Mouse (Mus musculus): ENCODE results near the gene Afmid. TPM values are rescaled to one million over a fixed set of nuclear protein-coding genes. Genes with fewer than 3 reads are reported as not detected.

The Afmid gene
- total RNA-seq (2012; rRNA removed): 3.3 and 3.5 TPM in 2 replicates
- 1 to 10 TPM in 1 of 2 experiments, not detected in 1; 3.8 TPM for polyA plus RNA-seq (2012; ENCODE audit: insufficient read depth in 1 of 2, insufficient read length in 2 of 2, low read depth in 1 of 2, low replicate concordance in 2 of 2, missing spikeins in 1 of 2)

DNA sequence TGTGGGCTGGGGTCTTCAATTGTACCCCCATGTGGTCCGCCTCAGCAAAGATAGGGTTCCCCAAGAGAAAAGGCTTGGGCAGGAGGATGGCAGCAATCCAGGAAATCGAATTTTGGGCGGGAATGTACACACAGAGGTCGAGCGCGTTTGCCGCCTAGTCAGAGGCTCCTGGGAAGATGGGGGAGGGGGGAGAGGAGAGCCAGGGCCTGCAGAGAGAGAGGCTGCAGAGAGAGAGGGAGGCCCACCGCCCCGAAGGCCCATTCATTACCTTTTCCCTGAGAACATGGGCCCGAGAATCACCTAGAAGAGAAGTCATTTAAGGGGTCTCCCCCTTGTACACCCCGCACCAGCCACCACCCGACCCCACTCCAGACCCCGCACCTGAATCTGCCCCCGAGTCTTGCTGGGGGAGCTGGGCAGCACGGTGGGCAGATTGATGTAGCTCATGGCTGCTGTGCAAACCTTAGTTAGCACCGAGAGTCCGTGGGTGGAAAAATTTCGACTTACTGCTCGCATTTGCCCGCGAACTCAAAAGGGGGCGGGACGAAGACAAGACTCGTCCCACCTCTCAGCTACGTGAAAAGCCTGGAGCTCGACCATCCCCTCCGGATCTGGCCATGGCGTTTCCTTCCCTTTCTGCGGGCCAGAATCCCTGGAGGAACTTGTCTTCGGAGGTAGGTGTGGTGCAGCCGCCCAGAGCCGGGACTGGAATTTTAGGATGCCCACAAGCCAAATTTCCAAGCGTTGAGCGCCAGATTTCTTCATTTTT is at the start of gene Afmid, which contains the start of gene Tk1:
Gene Afmid, plus strand, starts transcription at position 592 of the 769 bp plus-strand sequence.
Gene Tk1, minus strand, starts transcription at position 760 of the 769 bp plus-strand sequence.
- Histone ChIP-seq H3K4me1 (ENCODE audit: control insufficient read depth in 1 of 2, insufficient read depth in 2 of 2, low read length in 2 of 2) (peaks cover 23 to 53% of the 10 kb centered on the region in 2 experiments), H3K9ac (ENCODE audit: control insufficient read depth, low read depth, low read length, poor library complexity, severe bottlenecking) (peak within 1 kb of the TSS; percentile 95), H3K4me3 (ENCODE audit: control insufficient read depth in 1 of 2, insufficient read depth in 1 of 2, low read depth in 2 of 2, low read length in 2 of 2) (peak within 1 kb of the TSS; percentile 49 to 80), H3K79me2 (ENCODE audit: control insufficient read depth, insufficient read depth, low read length, poor library complexity) (peaks cover 24% of the 10 kb centered on the region), H3K36me3 (ENCODE audit: control insufficient read depth in 1 of 2, insufficient read depth in 2 of 2, low read length in 2 of 2) (peaks cover 2 to 36% of the 10 kb centered on the region in 2 experiments; a peak in 3 of 4 replicates), H3K27me3 (ENCODE audit: control insufficient read depth in 1 of 2, insufficient read depth in 2 of 2, low read length in 2 of 2) (no peaks in the 10 kb centered on the region), H3K27ac (ENCODE audit: control insufficient read depth, low read depth, low read length) (peak within 1 kb of the TSS; percentile 92), H3K9me3 (replicated peaks; ENCODE audit: insufficient read depth, low read length) (no peaks in the 10 kb centered on the region)
- peak; percentile 97 for DNase-seq (ENCODE audit: low read depth, low spot score)
- no peak; the same call in 1 of the 2 replicates for TF ChIP-seq ZMIZ1 (IDR thresholded peaks at IDR 0.05; ENCODE audit: low read depth, low read length)
- peak; percentile 82; the same call in 1 of the 2 replicates for TF ChIP-seq POLR2AphosphoS2 (IDR thresholded peaks at IDR 0.05; ENCODE audit: low read length)
- TF ChIP-seq ZKSCAN1 (IDR thresholded peaks at IDR 0.05; ENCODE audit: low read depth, low read length): no peak
- no peak for TF ChIP-seq GATA1 (IDR thresholded peaks at IDR 0.05; ENCODE audit: low read depth, low read length)
- TF ChIP-seq BHLHE40 (IDR thresholded peaks at IDR 0.05; ENCODE audit: borderline replicate concordance, low read depth, low read length): no peak
- TF ChIP-seq POLR2A (IDR thresholded peaks at IDR 0.05; ENCODE audit: control insufficient read depth in 1 of 2, insufficient read depth in 1 of 2, low read depth in 1 of 2, low read length in 2 of 2, poor library complexity in 1 of 2): peak; percentile 54 to 92
- TF ChIP-seq CTCF (IDR thresholded peaks at IDR 0.05 in 2 of 3, conservative IDR thresholded peaks at IDR 0.05 in 1 of 3; ENCODE audit: control insufficient read depth in 1 of 3, insufficient read depth in 1 of 3, low read depth in 2 of 3, low read length in 3 of 3, poor library complexity in 1 of 3, severe bottlenecking in 1 of 3): no peak
- TF ChIP-seq MYB (IDR thresholded peaks at IDR 0.05; ENCODE audit: low read depth, low read length): no peak
- peak; percentile 77 for TF ChIP-seq TCF12 (IDR thresholded peaks at IDR 0.05; ENCODE audit: low read depth, low read length)
- peak; percentile 71; the same call in 1 of the 2 replicates for TF ChIP-seq MAX (IDR thresholded peaks at IDR 0.05; ENCODE audit: low read length)
- peak; percentile 0; the same call in 1 of the 2 replicates for TF ChIP-seq CHD1 (IDR thresholded peaks at IDR 0.05; ENCODE audit: low read depth, low read length)
- 0 out of 2 replicates have a peak, but pooled peaks have one; percentile 32 for TF ChIP-seq ELF1 (IDR thresholded peaks at IDR 0.05; ENCODE audit: low read depth, low read length)
- TF ChIP-seq ZNF384 (IDR thresholded peaks at IDR 0.05; ENCODE audit: low read depth, low read length): no peak
- TF ChIP-seq TBP (IDR thresholded peaks at IDR 0.05; ENCODE audit: low read depth, low read length): peak; percentile 72
- TF ChIP-seq SMC3 (IDR thresholded peaks at IDR 0.05; ENCODE audit: low read depth, low read length): no peak
- TF ChIP-seq POLR2AphosphoS5 (IDR thresholded peaks at IDR 0.05; ENCODE audit: borderline replicate concordance, low read depth, low read length): no peak
- TF ChIP-seq E2F4 (IDR thresholded peaks at IDR 0.05; ENCODE audit: borderline replicate concordance, low read depth, low read length): peak; percentile 94
- peak; percentile 66; the same call in 1 of the 2 replicates for TF ChIP-seq MAZ (IDR thresholded peaks at IDR 0.05; ENCODE audit: low read depth, low read length)
- 0 out of 2 replicates have a peak, but pooled peaks have one; percentile 65 for TF ChIP-seq UBTF (IDR thresholded peaks at IDR 0.05; ENCODE audit: borderline replicate concordance, insufficient read depth, low read depth, low read length)
- TF ChIP-seq HCFC1 (IDR thresholded peaks at IDR 0.05; ENCODE audit: low read depth, low read length): peak; percentile 78
- no peak for TF ChIP-seq JUND (IDR thresholded peaks at IDR 0.05; ENCODE audit: low read depth, low read length)
- TF ChIP-seq MAFK (IDR thresholded peaks at IDR 0.05; ENCODE audit: borderline replicate concordance, low read depth, low read length): no peak
- TF ChIP-seq SIN3A (IDR thresholded peaks at IDR 0.05; ENCODE audit: low read length): peak; percentile 97
- peak; percentile 76 for TF ChIP-seq MXI1 (IDR thresholded peaks at IDR 0.05; ENCODE audit: low read depth, low read length)
- TF ChIP-seq USF2 (IDR thresholded peaks at IDR 0.05; ENCODE audit: borderline replicate concordance in 1 of 2, insufficient read depth in 1 of 2, low read depth in 1 of 2, low read length in 2 of 2): no peak
- TF ChIP-seq KAT2A (conservative IDR thresholded peaks at IDR 0.05; ENCODE audit: low read depth, low read length): no peak
- TF ChIP-seq GABPA (IDR thresholded peaks at IDR 0.05; ENCODE audit: low read depth, low read length): no peak
- no peak for TF ChIP-seq MEF2A (IDR thresholded peaks at IDR 0.05; ENCODE audit: extremely low read depth, insufficient replicate concordance, low read depth, low read length, poor library complexity, severe bottlenecking)
- no peak for TF ChIP-seq ZC3H11A (IDR thresholded peaks at IDR 0.05; ENCODE audit: low read depth, low read length)
- peak; percentile 89 for TF ChIP-seq NELFE (IDR thresholded peaks at IDR 0.05; ENCODE audit: low read depth, low read length)
- no peak for TF ChIP-seq USF1 (IDR thresholded peaks at IDR 0.05; ENCODE audit: low read depth, low read length)
- peak; percentile 67; the same call in 1 of the 2 replicates for TF ChIP-seq ETS1 (IDR thresholded peaks at IDR 0.05; ENCODE audit: low read depth, low read length)
- no peak for TF ChIP-seq RAD21 (IDR thresholded peaks at IDR 0.05; ENCODE audit: low read depth, low read length)
- TF ChIP-seq CHD2 (IDR thresholded peaks at IDR 0.05; ENCODE audit: low read length): no peak
- no peak; a peak in 1 of 4 replicates for TF ChIP-seq EP300 (IDR thresholded peaks at IDR 0.05; ENCODE audit: low read depth in 1 of 2, low read length in 2 of 2)
